ENCODE assay signal across 43 mouse cellular contexts in genomic region chrX:21744997-21745396, GRCm38 (mm10). TPM values are rescaled to one million over a fixed set of nuclear protein-coding genes. Genes with fewer than 3 reads are reported as not detected.
"Had no signal": no experiment of that assay in that cellular context is flagged by ENCODE, and none has a peak within 500 bp of the region (broad histone marks: within the 10 kb centered on the region; RNA-seq: fewer than 3 reads in every experiment).

TSS of gene Gm28269 (minus strand) at chrX:21745097.

- H3K4me3 ChIP-seq: heart, embryonic 10.5 days; heart, embryonic 12.5 days; heart, embryonic 13.5 days; heart, embryonic 15.5 days; hindbrain, embryonic 10.5 days; hindbrain, embryonic 12.5 days; hindbrain, embryonic 13.5 days; hindbrain, embryonic 15.5 days; intestine, embryonic 15.5 days; kidney, embryonic 15.5 days; layer of hippocampus, adult 2 months had no signal

- H3K4me1 ChIP-seq: heart, embryonic 10.5 days; heart, embryonic 12.5 days; heart, embryonic 13.5 days; heart, embryonic 15.5 days; hindbrain, embryonic 10.5 days; hindbrain, embryonic 12.5 days; hindbrain, embryonic 13.5 days; hindbrain, embryonic 15.5 days; intestine, embryonic 15.5 days; kidney, embryonic 15.5 days had no signal

- H3K27me3 ChIP-seq: heart, embryonic 12.5 days; heart, embryonic 13.5 days; heart, embryonic 15.5 days; hindbrain, embryonic 12.5 days; hindbrain, embryonic 13.5 days; hindbrain, embryonic 15.5 days; intestine, embryonic 15.5 days; kidney, embryonic 15.5 days had no signal

- H3K36me3 ChIP-seq: heart, embryonic 10.5 days; heart, embryonic 12.5 days; heart, embryonic 13.5 days; heart, embryonic 15.5 days; hindbrain, embryonic 10.5 days; hindbrain, embryonic 12.5 days; hindbrain, embryonic 13.5 days; hindbrain, embryonic 15.5 days; intestine, embryonic 15.5 days; kidney, embryonic 15.5 days had no signal

- DNase-seq: heart, postnatal 10 days; heart, postnatal 14 days; heart, postnatal 36 days; heart, postnatal 4 days; kidney, adult 11 months; kidney, adult 18-20 months; kidney, adult 2 months; kidney, adult 8-10 months; kidney, adult 9 months; kidney, postnatal 10 days; kidney, postnatal 14 days; kidney, postnatal 25 days; kidney, postnatal 36 days; kidney, postnatal 4 days; layer of hippocampus, adult 9-11 months; layer of hippocampus, postnatal 36 days had no signal

- H3K27ac ChIP-seq: heart, embryonic 10.5 days; heart, embryonic 13.5 days; heart, embryonic 15.5 days; hindbrain, embryonic 10.5 days; hindbrain, embryonic 12.5 days; hindbrain, embryonic 13.5 days; hindbrain, embryonic 14.5 days; hindbrain, embryonic 15.5 days; hindbrain, postnatal 0 days; intestine, embryonic 15.5 days; kidney, embryonic 15.5 days; kidney, postnatal 0 days; layer of hippocampus, adult 2 months had no signal

RNA-seq across cellular contexts. Expression of gene Gm28269, which starts in this region (rescaled TPM):
- polyA plus RNA-seq: heart, embryonic 10.5 days; heart, embryonic 11.5 days; heart, embryonic 12.5 days; heart, embryonic 13.5 days; heart, embryonic 14.5 days; heart, embryonic 15.5 days; heart, embryonic 16.5 days; heart, postnatal 0 days; hindbrain, embryonic 10.5 days; hindbrain, embryonic 11.5 days; hindbrain, embryonic 12.5 days; hindbrain, embryonic 13.5 days; hindbrain, embryonic 14.5 days; hindbrain, embryonic 15.5 days; hindbrain, embryonic 16.5 days; hindbrain, postnatal 0 days; inflammation-experienced regulatory T-cells, adult 6 months; intestine, embryonic 14.5 days; intestine, embryonic 15.5 days; intestine, embryonic 16.5 days; intestine, postnatal 0 days; kidney, adult 2 months; kidney, embryonic 14.5 days; kidney, embryonic 15.5 days; kidney, embryonic 16.5 days; kidney, postnatal 0 days; large intestine, adult 2 months had no signal
